In genomic region chr9:75050003-75050402, GRCm38 (mm10) we compare ENCODE assay signal across 8 mouse cellular contexts. TPM values are rescaled to one million over a fixed set of nuclear protein-coding genes. Genes with fewer than 3 reads are reported as not detected.
DNase-seq lines count a peak whose midpoint lies in the region; ATAC-seq lines count a peak whose summit lies in the region.

No protein-coding gene starts in this region.

- no peak overlapping the region for H3K4me2 ChIP-seq in intestine, embryonic 15.5 days (replicated peaks)
- H3K4me2 ChIP-seq in midbrain, embryonic 16.5 days (ENCODE audit: low read length): no peak overlapping the region

- ATAC-seq in intestine, embryonic 15.5 days: peak; percentile 65
- peak; percentile 73; the same call in 1 of the 2 replicates for ATAC-seq in midbrain, embryonic 16.5 days

- no peaks in the 10 kb centered on the region for H3K27me3 ChIP-seq in intestine, embryonic 15.5 days (replicated peaks)
- no peaks in the 10 kb centered on the region for H3K27me3 ChIP-seq in midbrain, embryonic 16.5 days (ENCODE audit: control insufficient read depth, insufficient read depth, low read depth, low read length)

- peak; percentile 64 for DNase-seq in testis, postnatal 10 days (ENCODE audit: low spot score)
- DNase-seq in testis, postnatal 14 days (ENCODE audit: low spot score): no peak
- DNase-seq in cerebellum, adult 9-10 months: peak; percentile 91
- DNase-seq in frontal cortex, postnatal 14 days (ENCODE audit: low spot score in 2 of 2): peak; percentile 57 to 77
- peak; percentile 72 to 82 for DNase-seq in left cerebral cortex, postnatal 36 days (ENCODE audit: low spot score in 2 of 2)
- peak; percentile 57 to 74 for DNase-seq in spleen, postnatal 4 days (ENCODE audit: low spot score in 2 of 2)

- H3K9me3 ChIP-seq in intestine, embryonic 15.5 days: no peaks in the 10 kb centered on the region
- no peaks in the 10 kb centered on the region for H3K9me3 ChIP-seq in midbrain, embryonic 16.5 days (replicated peaks; ENCODE audit: control insufficient read depth, low read length, poor library complexity, severe bottlenecking)

- H3K4me1 ChIP-seq in intestine, embryonic 15.5 days (replicated peaks): 0 out of 2 replicates have a peak, but pooled peaks cover 3% of the 10 kb centered on the region
- H3K4me1 ChIP-seq in midbrain, embryonic 16.5 days (ENCODE audit: control insufficient read depth, insufficient read depth, low read length): peaks cover 6% of the 10 kb centered on the region; the same call in 1 of the 2 replicates

- no peak overlapping the region for H3K9ac ChIP-seq in intestine, embryonic 15.5 days
- no peak overlapping the region for H3K9ac ChIP-seq in midbrain, embryonic 16.5 days (ENCODE audit: low read depth, low read length)

- intact Hi-C loops in left cerebral cortex, postnatal 36 days (cut with DNase I): loop anchor here (2.0 kb wide), 1 partner anchor 213 kb away; no protein-coding TSS in a partner anchor

- H3K4me3 ChIP-seq in intestine, embryonic 15.5 days (replicated peaks): no peak overlapping the region
- H3K4me3 ChIP-seq in midbrain, embryonic 16.5 days (ENCODE audit: low read depth, low read length): no peak overlapping the region

- WGBS in intestine, embryonic 15.5 days: 32% methylated on average over 3 of the region's 3 CpGs
- WGBS in midbrain, embryonic 16.5 days: 27% methylated on average over 3 of the region's 3 CpGs

- no peaks in the 10 kb centered on the region for H3K36me3 ChIP-seq in intestine, embryonic 15.5 days
- no peaks in the 10 kb centered on the region for H3K36me3 ChIP-seq in midbrain, embryonic 16.5 days (ENCODE audit: control insufficient read depth, insufficient read depth, low read length)

- no peak overlapping the region for H3K27ac ChIP-seq in intestine, embryonic 15.5 days
- no peak overlapping the region for H3K27ac ChIP-seq in midbrain, embryonic 16.5 days (ENCODE audit: low read length)

RNA-seq across cellular contexts. Expression of gene Arpp19, which starts 12.6 kb away (rescaled TPM):
- 267 and 317 TPM in 2 replicates for polyA plus RNA-seq in intestine, embryonic 15.5 days (2015; fragmentation: Nextera tagmentation; extraction: Ambion mirVana)
- 100 to 1,000 TPM; 457 to 503 TPM for total RNA-seq in left cerebral cortex, postnatal 36 days (2021)
- polyA plus RNA-seq in midbrain, embryonic 16.5 days (2015; fragmentation: Nextera tagmentation; extraction: Ambion mirVana): 208 and 215 TPM in 2 replicates

RNA-seq across cellular contexts. Expression of gene Myo5a, which starts 20.8 kb away (rescaled TPM):
- polyA plus RNA-seq in intestine, embryonic 15.5 days (2015; fragmentation: Nextera tagmentation; extraction: Ambion mirVana): 7.6 and 7.9 TPM in 2 replicates
- total RNA-seq in left cerebral cortex, postnatal 36 days (2021): 100 to 1,000 TPM; 297 to 304 TPM
- 26.1 and 31.7 TPM in 2 replicates for polyA plus RNA-seq in midbrain, embryonic 16.5 days (2015; fragmentation: Nextera tagmentation; extraction: Ambion mirVana)
